Mouse (Mus musculus) ES-Bruce4 (cell line): ENCODE measurements around the gene Adamts7. TPM values are rescaled to one million over a fixed set of nuclear protein-coding genes. Genes with fewer than 3 reads are reported as not detected.

Source experiments
- H3K27ac ChIP-seq: 2 replicates; pipeline ENCODE4 v1.5.1; 2012; ENCODE audit warnings: low read length, inconsistent platforms; ENCODE audit not compliant: insufficient read depth
- H3K27me3 ChIP-seq: 2 replicates; pipeline ENCODE4 v1.6.1; 2012; ENCODE audit warnings: mild to moderate bottlenecking, low read length, inconsistent platforms; ENCODE audit not compliant: control insufficient read depth, poor library complexity, insufficient read depth, severe bottlenecking
- H3K36me3 ChIP-seq: 2 replicates; pipeline ENCODE4 v1.6.1; 2012; ENCODE audit warnings: inconsistent platforms, mild to moderate bottlenecking, low read length, moderate library complexity; ENCODE audit not compliant: control insufficient read depth, poor library complexity, insufficient read depth, severe bottlenecking
- H3K4me1 ChIP-seq: one replicate; pipeline ENCODE4 v1.8.1; 2011; ENCODE audit warnings: low read length; ENCODE audit not compliant: control insufficient read depth, insufficient read depth
- H3K4me3 ChIP-seq: 2 replicates; pipeline ENCODE4 v1.5.1; 2011; ENCODE audit warnings: low read depth, mild to moderate bottlenecking, low read length
- H3K9ac ChIP-seq: 2 replicates; pipeline ENCODE4 v1.6.1; 2012; ENCODE audit warnings: low read depth, mild to moderate bottlenecking, inconsistent platforms; ENCODE audit not compliant: poor library complexity, severe bottlenecking
- H3K9me3 ChIP-seq: replicated peaks from 2 replicates; pipeline ENCODE4 v1.6.1; 2012; ENCODE audit warnings: mild to moderate bottlenecking, low read length, inconsistent platforms; ENCODE audit not compliant: control insufficient read depth, poor library complexity, insufficient read depth, severe bottlenecking
- CTCF ChIP-seq: IDR thresholded peaks from one replicate; pipeline ENCODE4 v1.8.1; 2011; ENCODE audit warnings: low read depth, low read length
- EP300 ChIP-seq: IDR thresholded peaks from 2 replicates; pipeline ENCODE4 v1.6.1; 2011; ENCODE audit warnings: low read depth, low read length; ENCODE audit not compliant: insufficient read depth
- POLR2A ChIP-seq: IDR thresholded peaks from one replicate; pipeline ENCODE4 v1.8.1; 2011; ENCODE audit warnings: low read length; ENCODE audit not compliant: insufficient read depth
- polyA plus RNA-seq: library from polyadenylated mRNA; stranded (reverse); fragments of >200 nt; gene quantifications from 2 replicates; pipeline ENCODE4 v1.2.4, GENCODE M21; 2011; ENCODE audit warnings: low read depth; ENCODE audit not compliant: missing spikeins, insufficient read depth, insufficient read length

The Adamts7 gene
- polyA plus RNA-seq, 1 experiment, result 4.2 TPM

GRCm38 (mm10) chr9:90241618-90242017, 78.7 kb downstream of the Adamts7 start:
- TF ChIP-seq EP300, result no peak
- no peak for TF ChIP-seq POLR2A
- peak; percentile 74 for TF ChIP-seq CTCF
- 0 out of 2 replicates have a peak, but pooled peaks cover 2% of the 10 kb centered on the region for H3K36me3 ChIP-seq
- H3K27ac ChIP-seq, result no peak overlapping the region
- no peaks in the 10 kb centered on the region for H3K9me3 ChIP-seq
- H3K4me3 ChIP-seq, result no peak overlapping the region
- no peaks in the 10 kb centered on the region for H3K27me3 ChIP-seq
- no peak overlapping the region for H3K9ac ChIP-seq
- no peaks in the 10 kb centered on the region for H3K4me1 ChIP-seq

- TF ChIP-seq EP300, result no peak
- H3K9me3 ChIP-seq, result no peaks in the 10 kb centered on the region
Observed at GRCm38 (mm10) chr9:90242291-90242690, 79.4 kb downstream of the Adamts7 start.

GRCm38 (mm10) chr9:90242855-90243254, 80.0 kb downstream of the Adamts7 start:
- no peak overlapping the region for H3K9ac ChIP-seq
- 0 out of 2 replicates have a peak, but pooled peaks cover 2% of the 10 kb centered on the region for H3K36me3 ChIP-seq
- H3K27me3 ChIP-seq, result no peaks in the 10 kb centered on the region
- H3K4me3 ChIP-seq, result no peak overlapping the region
- H3K9me3 ChIP-seq, result no peaks in the 10 kb centered on the region
- no peak overlapping the region for H3K27ac ChIP-seq
- TF ChIP-seq CTCF (no peak), EP300 (no peak), POLR2A (no peak)
- H3K4me1 ChIP-seq, result no peaks in the 10 kb centered on the region

More at GRCm38 (mm10) chr9:90242291-90242690, 79.4 kb downstream of the Adamts7 start:
- H3K36me3 ChIP-seq, result 0 out of 2 replicates have a peak, but pooled peaks cover 2% of the 10 kb centered on the region
- H3K27ac ChIP-seq, result no peak overlapping the region
- H3K27me3 ChIP-seq, result no peaks in the 10 kb centered on the region
- no peak overlapping the region for H3K9ac ChIP-seq
- no peak overlapping the region for H3K4me3 ChIP-seq
- H3K4me1 ChIP-seq, result no peaks in the 10 kb centered on the region

GRCm38 (mm10) chr9:90244301-90245151, 81.7 kb downstream of the Adamts7 start:
- no peak overlapping the region for H3K9ac ChIP-seq
- H3K27ac ChIP-seq, result no peak overlapping the region
- H3K4me1 ChIP-seq, result no peaks in the 10 kb centered on the region
- H3K27me3 ChIP-seq, result no peaks in the 10 kb centered on the region
- no peak overlapping the region for H3K4me3 ChIP-seq
- 0 out of 2 replicates have a peak, but pooled peaks cover 2% of the 10 kb centered on the region for H3K36me3 ChIP-seq
- H3K9me3 ChIP-seq, result no peaks in the 10 kb centered on the region
- no peak for TF ChIP-seq CTCF
- no peak for TF ChIP-seq EP300
- no peak for TF ChIP-seq POLR2A

GRCm38 (mm10) chr9:90245206-90245605, 82.3 kb downstream of the Adamts7 start:
- H3K36me3 ChIP-seq, result no peaks in the 10 kb centered on the region
- H3K4me3 ChIP-seq, result no peak overlapping the region
- TF ChIP-seq POLR2A (no peak), EP300 (no peak), CTCF (no peak)
- H3K27me3 ChIP-seq, result no peaks in the 10 kb centered on the region
- no peak overlapping the region for H3K9ac ChIP-seq
- no peak overlapping the region for H3K27ac ChIP-seq
- H3K4me1 ChIP-seq, result no peaks in the 10 kb centered on the region
- no peaks in the 10 kb centered on the region for H3K9me3 ChIP-seq

- Histone ChIP-seq H3K4me1 (no peaks in the 10 kb centered on the region), H3K9ac (no peak overlapping the region), H3K9me3 (no peaks in the 10 kb centered on the region), H3K4me3 (no peak overlapping the region), H3K36me3 (no peaks in the 10 kb centered on the region), H3K27me3 (no peaks in the 10 kb centered on the region), H3K27ac (no peak overlapping the region)
- TF ChIP-seq EP300 (no peak), CTCF (no peak), POLR2A (no peak)
Observed at GRCm38 (mm10) chr9:90245781-90246180, 82.9 kb downstream of the Adamts7 start.
